Comparison of ENCODE assay signal across 30 mouse cellular contexts in genomic region chr7:144993566-144993965, GRCm38 (mm10). TPM values are rescaled to one million over a fixed set of nuclear protein-coding genes. Genes with fewer than 3 reads are reported as not detected.
DNase-seq lines count a peak whose midpoint lies in the region; ATAC-seq and TF ChIP-seq lines count a peak whose summit lies in the region.
"Had no signal": no experiment of that assay in that cellular context is flagged by ENCODE, and none has a peak within 500 bp of the region (broad histone marks: within the 10 kb centered on the region; RNA-seq: fewer than 3 reads in every experiment).

No protein-coding gene starts in this region.

- H3K4me3 ChIP-seq in forebrain, postnatal 0 days (ENCODE audit: low read depth, low read length), result no peak overlapping the region
- H3K4me3 ChIP-seq in forebrain, embryonic 15.5 days, result no peak overlapping the region
- H3K4me3 ChIP-seq in intestine, postnatal 0 days (ENCODE audit: low read depth, low read length), result no peak overlapping the region
- H3K4me3 ChIP-seq: embryonic facial prominence, embryonic 12.5 days; kidney, embryonic 15.5 days; liver, embryonic 12.5 days; neural tube, embryonic 13.5 days had no signal

- H3K9me3 ChIP-seq in forebrain, postnatal 0 days (ENCODE audit: low read length), result no peaks in the 10 kb centered on the region
- H3K9me3 ChIP-seq in forebrain, embryonic 15.5 days, result no peaks in the 10 kb centered on the region
- H3K9me3 ChIP-seq in intestine, postnatal 0 days (ENCODE audit: control insufficient read depth), result no peaks in the 10 kb centered on the region
- H3K9me3 ChIP-seq: embryonic facial prominence, embryonic 12.5 days; kidney, embryonic 15.5 days; liver, embryonic 12.5 days; neural tube, embryonic 13.5 days had no signal

- H3K4me2 ChIP-seq in forebrain, postnatal 0 days (ENCODE audit: low read depth), result no peak overlapping the region
- H3K4me2 ChIP-seq in forebrain, embryonic 15.5 days (replicated peaks), result no peak overlapping the region
- no peak overlapping the region for H3K4me2 ChIP-seq in intestine, postnatal 0 days (replicated peaks; ENCODE audit: low read depth)
- H3K4me2 ChIP-seq: embryonic facial prominence, embryonic 12.5 days; heart, embryonic 11.5 days; kidney, embryonic 15.5 days; liver, embryonic 12.5 days; midbrain, embryonic 11.5 days; neural tube, embryonic 13.5 days had no signal

- H3K27ac ChIP-seq in forebrain, postnatal 0 days (ENCODE audit: low read depth, low read length), result no peak overlapping the region
- H3K27ac ChIP-seq in forebrain, embryonic 15.5 days (replicated peaks), result no peak overlapping the region
- no peak overlapping the region for H3K27ac ChIP-seq in intestine, postnatal 0 days (ENCODE audit: low read depth, low read length)
- H3K27ac ChIP-seq: embryonic facial prominence, embryonic 12.5 days; kidney, embryonic 15.5 days; liver, embryonic 12.5 days; neural tube, embryonic 13.5 days had no signal

- no peaks in the 10 kb centered on the region for H3K27me3 ChIP-seq in forebrain, postnatal 0 days (ENCODE audit: insufficient read depth, low read length)
- H3K27me3 ChIP-seq in forebrain, embryonic 15.5 days, result no peaks in the 10 kb centered on the region
- no peaks in the 10 kb centered on the region for H3K27me3 ChIP-seq in intestine, postnatal 0 days (replicated peaks; ENCODE audit: control insufficient read depth, insufficient read depth, low read length)
- H3K27me3 ChIP-seq: embryonic facial prominence, embryonic 12.5 days; kidney, embryonic 15.5 days; neural tube, embryonic 13.5 days had no signal

- peak; percentile 27 for DNase-seq in forebrain, postnatal 0 days
- peak; percentile 21 for DNase-seq in layer of hippocampus, adult 11-12 months (ENCODE audit: low spot score)
- DNase-seq in layer of hippocampus, postnatal 36 days, result no peak
- DNase-seq in right cerebral cortex, postnatal 10 days (ENCODE audit: low spot score in 2 of 2), result peak; percentile 39 to 52
- no peak for DNase-seq in right cerebral cortex, postnatal 14 days
- DNase-seq: adrenal gland, adult 2 months; adrenal gland, postnatal 36 days; cerebellum, adult 11-12 months; cerebellum, adult 9-11 months; embryo, embryonic 11 days; gastrocnemius, postnatal 36 days; heart, adult 18-20 months; heart, postnatal 36 days; kidney, adult 18-20 months; kidney, postnatal 25 days; left cerebral cortex, postnatal 4 days; liver, postnatal 0 days; lung, postnatal 36 days; thymus, postnatal 4 days had no signal

- no peak for TF ChIP-seq CTCF in forebrain, postnatal 0 days (IDR thresholded peaks at IDR 0.05; ENCODE audit: low read depth)
- no peak for TF ChIP-seq CTCF in intestine, postnatal 0 days (IDR thresholded peaks at IDR 0.05; ENCODE audit: low read depth)

- no peak overlapping the region for H3K9ac ChIP-seq in forebrain, postnatal 0 days
- H3K9ac ChIP-seq in forebrain, embryonic 15.5 days (replicated peaks), result no peak overlapping the region
- no peak overlapping the region for H3K9ac ChIP-seq in intestine, postnatal 0 days (ENCODE audit: low read depth, low read length)
- H3K9ac ChIP-seq: embryonic facial prominence, embryonic 12.5 days; kidney, embryonic 15.5 days; liver, embryonic 12.5 days; liver, postnatal 0 days; neural tube, embryonic 13.5 days had no signal

- H3K36me3 ChIP-seq in forebrain, postnatal 0 days (ENCODE audit: insufficient read depth), result no peaks in the 10 kb centered on the region
- no peaks in the 10 kb centered on the region for H3K36me3 ChIP-seq in forebrain, embryonic 15.5 days
- H3K36me3 ChIP-seq in intestine, postnatal 0 days (ENCODE audit: control insufficient read depth, insufficient read depth), result no peaks in the 10 kb centered on the region
- H3K36me3 ChIP-seq: embryonic facial prominence, embryonic 12.5 days; kidney, embryonic 15.5 days; liver, embryonic 12.5 days; neural tube, embryonic 13.5 days had no signal

- no peaks in the 10 kb centered on the region for H3K4me1 ChIP-seq in forebrain, postnatal 0 days (ENCODE audit: insufficient read depth)
- no peaks in the 10 kb centered on the region for H3K4me1 ChIP-seq in forebrain, embryonic 15.5 days
- no peaks in the 10 kb centered on the region for H3K4me1 ChIP-seq in intestine, postnatal 0 days (replicated peaks; ENCODE audit: control insufficient read depth, insufficient read depth, low read length)
- H3K4me1 ChIP-seq: embryonic facial prominence, embryonic 12.5 days; liver, embryonic 12.5 days; neural tube, embryonic 13.5 days had no signal

- peak; percentile 84 for ATAC-seq in forebrain, postnatal 0 days
- no peak for ATAC-seq in forebrain, embryonic 15.5 days (replicated peaks)
- ATAC-seq in intestine, postnatal 0 days, result no peak
- ATAC-seq: activated CD4-positive, CD25-positive, alpha-beta regulatory T cell, adult 4 months; CD4-positive, CD25-positive, alpha-beta regulatory T cell, adult 4 months; inflammation-experienced regulatory T-cells, adult 6 months; liver, embryonic 12.5 days; liver, postnatal 0 days had no signal

- WGBS in forebrain, postnatal 0 days, result 64% methylated on average over 4 of the region's 4 CpGs
- 67% methylated on average over 4 of the region's 4 CpGs for WGBS in forebrain, embryonic 15.5 days
- WGBS in intestine, postnatal 0 days, result 90% methylated on average over 4 of the region's 4 CpGs

RNA-seq across cellular contexts. Expression of gene Ccnd1, which starts 53.8 kb away (rescaled TPM):
- total RNA-seq in forebrain, postnatal 0 days (2014; rRNA removed), result 21.6 and 33.5 TPM in 2 replicates
- 23.9 and 29.0 TPM in 2 replicates for polyA plus RNA-seq in forebrain, postnatal 0 days (2015; fragmentation: Nextera tagmentation; extraction: Ambion mirVana)
- polyA plus RNA-seq in forebrain, embryonic 15.5 days (2015; fragmentation: Nextera tagmentation; extraction: Ambion mirVana), result 34.9 and 41.7 TPM in 2 replicates
- total RNA-seq in layer of hippocampus, postnatal 36 days (2021), result 10 to 100 TPM; 50.8 to 53.9 TPM
- polyA plus RNA-seq in intestine, postnatal 0 days (2015; fragmentation: Nextera tagmentation; extraction: Ambion mirVana), result 41.5 and 42.9 TPM in 2 replicates

Comparison
In these comparisons a context has a peak if more than half of its experiments do, and no peak if none do; other contexts are left out.
1. DNase-seq: peak in forebrain, postnatal 0 days (single experiment), layer of hippocampus, adult 11-12 months (single experiment) and right cerebral cortex, postnatal 10 days (2 of 2); none in layer of hippocampus, postnatal 36 days (0 of 2) and right cerebral cortex, postnatal 14 days (single experiment).